Mouse (Mus musculus): ENCODE data around the gene Tmem238l. TPM values are rescaled to one million over a fixed set of nuclear protein-coding genes. Genes with fewer than 3 reads are reported as not detected.

Tmem238l gene
- total RNA-seq, 2 experiments from 2014 or later: not detected

DNA sequence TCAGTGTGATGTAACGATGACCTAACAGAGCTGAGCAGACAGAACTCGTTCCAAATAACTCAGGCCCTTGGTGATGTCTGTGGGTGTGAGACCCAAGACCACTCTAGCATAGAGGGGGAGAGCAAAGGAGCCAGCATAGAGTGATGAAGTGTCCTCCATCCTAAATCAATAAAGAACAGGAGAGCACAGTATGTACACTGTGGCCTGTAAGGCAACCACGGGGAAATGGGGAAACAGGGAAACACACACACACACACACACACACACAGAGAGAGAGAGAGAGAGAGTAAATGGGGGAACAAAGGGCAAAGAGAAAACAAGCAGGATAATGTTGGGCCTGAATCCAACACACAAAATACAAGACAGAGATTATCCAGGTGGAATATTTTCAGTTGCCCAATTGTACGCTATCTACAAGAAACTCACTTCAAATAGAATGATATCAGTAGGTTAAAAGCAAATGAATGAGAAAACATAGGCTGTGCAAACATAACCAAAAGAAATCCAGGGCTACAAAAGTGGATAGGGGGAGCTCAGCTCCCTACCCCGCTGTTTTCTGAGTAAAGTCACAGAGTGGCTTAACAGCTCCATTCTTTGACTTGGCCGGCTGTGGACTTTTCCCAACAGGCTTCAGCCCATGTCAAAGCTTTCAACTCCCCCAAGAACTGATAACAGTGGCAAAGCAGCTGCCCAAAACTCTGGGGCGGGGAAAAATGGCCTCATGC lies 19.3 kb downstream of the Tmem238l start:
- DNase-seq: no peak

DNA sequence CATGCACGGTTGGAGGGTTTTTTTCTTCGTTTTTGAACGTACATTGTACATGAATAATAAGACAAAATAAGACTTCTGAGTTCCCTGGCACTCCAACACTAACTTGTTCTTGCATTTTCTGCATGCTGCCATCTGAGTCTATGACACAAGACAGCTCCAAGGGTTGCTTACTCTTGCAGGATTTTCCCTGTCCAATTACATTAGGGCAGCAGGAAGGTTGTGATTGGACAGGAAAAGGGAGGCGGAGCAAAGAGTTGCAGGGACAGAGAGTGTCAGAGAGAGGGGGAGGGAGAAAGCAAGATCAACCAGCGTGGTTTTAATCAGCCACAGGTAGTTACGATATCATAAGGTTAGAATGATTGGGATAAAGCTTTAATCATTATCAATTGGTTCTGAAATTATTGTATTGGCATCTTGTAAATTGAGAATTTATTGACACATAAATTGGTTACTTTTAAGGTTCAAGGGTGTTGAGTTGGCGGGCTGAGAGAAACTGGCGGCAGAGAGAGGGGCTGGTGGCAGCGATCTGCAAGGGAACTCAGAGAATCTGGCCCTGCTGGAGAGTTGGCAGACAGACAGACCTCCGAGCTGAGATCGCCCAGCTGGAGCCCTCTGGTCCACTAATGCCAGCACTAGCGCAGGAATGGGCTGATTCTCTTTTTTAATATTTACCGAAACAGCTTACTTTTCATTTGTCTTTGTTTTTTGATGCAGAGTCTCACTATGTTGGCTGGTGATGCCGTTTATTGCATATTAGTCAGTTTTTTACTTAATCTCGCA lies 25.1 kb downstream of the Tmem238l start:
- no peak for DNase-seq

GRCm38 (mm10) chr11:66982794-66983193 lies 26.4 kb downstream of the Tmem238l start:
- DNase-seq: peak; percentile 56 to 60

DNA sequence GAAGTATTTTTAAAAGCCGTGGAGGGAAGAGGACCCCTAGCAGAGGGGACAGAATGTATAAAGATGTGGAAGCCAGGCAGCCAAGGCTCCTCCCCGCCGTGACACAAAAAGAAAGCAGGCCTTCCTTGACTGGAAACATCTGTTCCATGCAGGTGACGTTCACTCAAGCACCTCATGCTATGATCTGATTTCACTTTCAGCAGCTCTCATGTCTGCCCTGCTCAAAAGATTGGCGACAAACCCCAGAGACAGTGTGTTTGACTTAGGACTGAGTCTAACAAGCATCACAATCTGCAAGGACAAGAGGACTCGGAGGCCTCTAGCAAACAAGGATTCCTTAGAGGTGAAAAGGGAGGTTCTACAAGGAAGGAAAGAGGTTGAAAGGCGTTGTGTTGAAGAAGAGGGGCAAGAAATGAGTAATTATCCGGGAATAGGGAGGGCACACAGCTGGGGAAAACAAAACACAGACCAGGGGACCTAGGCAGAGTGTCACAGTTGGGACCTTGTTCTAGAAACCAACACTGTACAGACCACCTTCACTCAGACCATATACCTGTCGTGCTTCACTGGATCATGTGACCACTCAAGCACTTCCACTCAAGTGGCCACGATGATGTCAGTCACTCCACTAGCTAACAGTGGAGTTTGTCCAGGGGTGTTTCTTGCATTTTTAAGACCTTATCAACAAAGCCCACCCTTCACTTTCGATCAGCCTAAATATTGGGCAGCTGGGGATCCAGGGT lies 27.2 kb downstream of the Tmem238l start:
- DNase-seq: no peak

- DNase-seq: peak; percentile 72 to 92
Observed at GRCm38 (mm10) chr11:66984165-66985135, 28.0 kb downstream of the Tmem238l start.

DNA sequence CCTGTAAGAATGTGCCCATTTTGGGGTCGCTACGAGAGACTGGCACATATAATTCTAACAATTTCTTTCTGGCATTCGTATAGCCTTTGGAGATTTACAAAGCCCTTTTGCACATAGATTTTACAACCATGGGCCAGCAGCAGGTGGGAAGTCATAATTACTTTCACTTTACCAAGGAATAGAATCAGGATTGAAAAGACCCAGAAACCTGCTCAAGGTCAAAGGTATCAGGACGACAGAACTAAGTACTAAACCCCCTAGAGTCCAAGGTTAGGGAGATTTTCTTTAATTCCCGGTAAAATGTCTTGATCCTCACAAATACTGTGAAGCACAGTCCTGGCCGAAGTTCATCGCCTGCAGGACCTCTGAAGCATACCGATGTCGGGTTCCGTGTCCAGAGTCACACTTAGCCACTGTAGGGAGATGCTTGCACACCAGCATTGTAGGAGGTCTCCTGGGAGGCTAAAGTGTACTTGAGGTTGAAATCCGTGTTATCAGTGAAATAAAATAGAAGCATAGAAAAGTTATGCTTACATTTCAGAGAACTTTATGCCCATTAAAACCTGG lies 28.8 kb downstream of the Tmem238l start:
- DNase-seq: peak in 1 of 2 experiments; percentile 41

GRCm38 (mm10) chr11:66992150-66992549 lies 35.7 kb downstream of the Tmem238l start:
- no peak for DNase-seq

DNA sequence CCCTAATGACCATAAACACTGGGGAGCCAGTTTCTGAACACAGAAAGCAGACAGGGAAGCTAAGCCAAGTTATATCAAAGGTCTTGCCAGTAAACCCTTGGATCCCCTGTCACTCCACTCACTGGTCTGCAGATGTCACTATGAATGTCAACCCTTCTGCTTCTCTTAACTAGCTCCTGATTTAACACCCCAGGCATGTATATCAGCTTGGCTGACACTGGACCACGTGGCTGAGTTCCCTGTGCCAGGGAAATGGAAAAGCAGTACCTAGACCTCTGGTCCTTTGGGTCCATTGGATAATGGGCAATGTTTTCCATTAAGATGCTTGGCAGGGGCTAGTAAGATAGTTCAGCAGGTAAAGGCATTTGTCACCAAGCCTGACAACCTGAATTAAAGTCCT lies 37.2 kb downstream of the Tmem238l start:
- DNase-seq: peak; percentile 57 to 62

- no peak for DNase-seq
Observed at GRCm38 (mm10) chr11:66996446-66996845, 40.0 kb downstream of the Tmem238l start.

GRCm38 (mm10) chr11:66998467-66999403 lies 42.3 kb downstream of the Tmem238l start:
- DNase-seq: peak; percentile 74 to 77

GRCm38 (mm10) chr11:67000671-67001070 lies 44.2 kb downstream of the Tmem238l start:
- DNase-seq: no peak

DNA sequence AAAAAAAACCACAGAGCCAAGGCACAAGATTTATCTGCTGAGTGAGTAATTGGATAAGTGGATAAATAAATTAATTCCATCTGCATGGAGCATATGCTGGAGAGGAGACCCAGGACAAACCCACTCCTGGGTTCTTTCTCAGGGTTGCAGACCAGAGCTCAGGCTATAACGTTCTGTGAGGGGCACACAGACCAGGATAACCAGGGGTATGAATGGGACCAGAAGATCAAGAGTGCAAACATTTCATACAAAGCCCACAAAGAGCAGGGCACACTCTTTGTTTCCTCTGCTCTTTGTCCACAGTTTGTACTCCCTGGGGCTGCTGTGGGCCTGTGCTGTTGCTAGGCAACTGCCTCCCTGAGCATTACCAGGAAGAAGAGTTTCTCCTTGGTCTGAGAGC lies 45.3 kb downstream of the Tmem238l start:
- no peak for DNase-seq

- DNase-seq: no peak
Observed at GRCm38 (mm10) chr11:67002911-67003310, 46.5 kb downstream of the Tmem238l start.

DNA sequence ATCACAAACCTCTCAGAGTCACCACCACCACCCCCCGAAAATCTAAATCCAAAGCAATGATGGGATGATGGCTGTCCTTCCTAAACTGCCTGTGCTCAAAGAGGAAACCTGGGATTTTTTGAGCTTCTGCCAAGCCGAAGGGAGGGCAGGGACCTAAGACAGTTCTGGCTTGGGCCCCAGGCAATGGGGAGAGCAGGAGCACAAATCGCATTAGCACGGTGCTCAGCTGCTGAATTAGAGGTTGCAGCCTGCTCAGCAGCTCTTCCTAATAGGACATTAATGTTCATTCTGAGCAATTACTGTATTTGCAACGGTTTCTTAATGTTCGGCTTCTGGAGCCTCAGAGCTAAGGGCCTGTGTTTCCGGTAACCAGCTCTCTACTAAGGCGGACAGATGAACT lies 51.5 kb downstream of the Tmem238l start:
- no peak for DNase-seq

GRCm38 (mm10) chr11:67008528-67008927 lies 52.1 kb downstream of the Tmem238l start:
- no peak for DNase-seq

DNA sequence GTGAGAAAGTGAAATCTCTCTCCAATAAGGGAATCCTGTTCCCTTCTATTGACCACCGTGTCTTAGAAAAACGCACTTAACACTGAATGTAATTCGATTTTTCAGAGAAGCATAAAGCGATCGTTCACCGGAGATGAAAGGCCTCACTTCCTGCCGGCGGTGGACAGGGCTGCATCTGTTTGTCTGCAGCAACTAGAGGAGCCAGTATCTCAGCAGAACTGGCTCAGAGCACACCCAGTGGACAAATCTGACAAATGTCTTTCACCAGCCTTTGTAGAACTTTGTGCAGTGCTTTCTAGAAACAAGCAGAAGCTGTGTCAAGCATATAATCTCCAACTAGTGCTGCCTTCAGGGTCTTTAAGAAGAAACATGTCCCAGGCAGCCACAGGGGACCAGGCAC lies 54.0 kb downstream of the Tmem238l start:
- DNase-seq: no peak

GRCm38 (mm10) chr11:67011635-67012034 lies 55.2 kb downstream of the Tmem238l start:
- no peak for DNase-seq

Measured in heart, adult 18-20 months (tissue).